Mouse (Mus musculus) retina, postnatal 1 day (tissue): ENCODE results near the gene Sema3c.
A peak's percentile ranks its signal among the peaks of the same experiment; 100 is the strongest.
"Not testable (repeated sequence)": the region's sequence is repeated elsewhere in the genome, so short reads cannot be mapped to it uniquely, and the experiment has no call there.

Source experiments
- DNase-seq: peaks from one replicate; pipeline ENCODE4 v3.0.0-alpha.2; 2012

Gene Sema3c

DNA sequence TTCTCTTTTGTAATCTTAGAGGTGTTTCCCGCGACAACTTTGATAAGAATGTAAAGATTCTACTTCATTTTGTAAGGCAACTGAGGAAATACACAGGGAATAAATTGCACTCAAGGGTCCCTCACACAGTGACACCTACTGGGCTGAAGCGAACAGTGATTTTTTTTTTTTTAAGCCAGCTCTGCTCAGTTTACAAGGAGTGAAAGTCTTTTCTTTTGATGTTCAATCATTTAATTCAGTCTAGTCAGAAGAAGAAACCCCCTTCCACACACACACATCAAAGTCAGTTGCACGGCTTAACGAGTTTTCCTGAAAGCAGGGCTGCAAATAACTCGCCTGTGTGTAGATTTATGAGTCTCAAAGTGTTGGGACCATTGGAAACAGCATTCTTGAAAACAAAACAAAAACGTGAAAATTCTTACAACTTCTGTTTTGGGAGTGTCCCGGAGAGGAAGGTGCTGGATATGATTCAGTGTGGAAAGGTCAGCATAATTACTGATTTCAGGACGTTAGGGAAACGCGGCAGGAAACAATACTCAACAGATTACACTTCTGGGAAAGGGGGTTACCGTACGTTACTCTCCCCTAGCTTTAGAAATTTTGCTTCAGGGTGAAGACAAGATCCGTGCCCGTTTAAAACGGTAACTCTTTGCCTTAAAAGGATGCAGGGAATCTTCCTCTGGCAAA is at the start of gene Sema3c:
TSS of gene Sema3c (plus strand) at position 588 of the 687 bp plus-strand sequence.
- peak; percentile 51 for DNase-seq

DNA sequence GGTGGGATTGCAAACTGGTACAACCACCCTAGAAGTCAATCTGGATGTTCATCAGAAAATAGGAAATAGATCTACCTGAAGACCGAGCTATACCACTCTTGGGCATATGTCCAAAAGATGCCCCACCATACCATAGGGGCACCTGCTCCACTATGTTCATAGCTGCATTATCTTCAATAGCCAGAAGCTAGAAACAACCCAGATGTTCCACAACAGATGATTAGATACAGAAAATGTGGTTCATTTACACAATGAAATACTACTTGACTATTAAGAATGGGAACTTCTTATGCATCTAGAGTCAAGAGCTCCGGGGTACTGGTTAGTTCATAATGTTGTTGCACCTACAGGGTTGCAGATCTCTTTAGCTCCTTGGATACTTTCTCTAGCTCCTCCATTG is 42.9 kb upstream of the Sema3c start:
- DNase-seq, result not testable (repeated sequence)

DNA sequence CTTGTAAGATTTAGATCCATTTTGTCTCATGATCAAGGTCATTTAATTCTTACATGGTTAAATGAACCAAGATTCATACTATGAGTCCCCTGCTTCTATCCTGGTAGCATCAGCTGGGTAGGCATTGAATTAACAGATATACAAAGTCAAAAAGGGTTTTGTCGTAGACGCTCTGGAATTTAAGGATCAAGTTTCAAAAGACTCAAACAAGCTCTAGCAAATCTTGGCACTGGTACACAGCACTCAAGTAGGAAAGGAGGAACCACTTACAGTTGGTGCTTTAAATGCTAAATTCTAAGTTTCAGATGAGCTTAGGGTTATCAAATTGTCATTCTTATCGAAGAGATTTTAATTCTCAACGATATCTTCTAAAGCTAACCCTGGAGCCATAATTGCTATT is 30.9 kb upstream of the Sema3c start:
- no peak for DNase-seq

DNA sequence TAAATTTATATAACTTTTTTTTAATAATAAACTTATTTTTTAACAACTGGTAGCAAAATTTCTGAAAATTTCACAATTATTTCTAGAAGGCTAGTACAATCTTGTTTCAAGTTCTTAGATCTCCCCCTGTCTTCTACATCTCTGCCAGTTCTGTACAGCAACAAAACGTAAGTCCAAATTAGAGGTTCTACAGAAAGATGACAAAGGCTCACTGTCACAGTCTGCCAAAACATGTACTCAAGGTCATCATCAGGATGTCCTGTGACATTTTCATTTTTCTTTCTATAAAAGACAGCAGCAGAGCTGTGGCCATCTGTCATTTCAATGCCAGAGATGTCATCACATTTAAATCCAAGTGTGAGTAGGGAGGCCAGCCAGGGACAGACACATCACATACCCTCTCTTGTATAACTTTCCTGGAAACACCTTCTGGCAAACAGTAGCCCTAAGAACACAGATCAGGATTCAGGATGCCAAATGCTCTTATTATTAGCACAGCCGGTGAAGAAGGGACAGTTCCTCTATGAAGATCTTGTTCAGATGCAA is 29.1 kb upstream of the Sema3c start:
- DNase-seq, result no peak

DNA sequence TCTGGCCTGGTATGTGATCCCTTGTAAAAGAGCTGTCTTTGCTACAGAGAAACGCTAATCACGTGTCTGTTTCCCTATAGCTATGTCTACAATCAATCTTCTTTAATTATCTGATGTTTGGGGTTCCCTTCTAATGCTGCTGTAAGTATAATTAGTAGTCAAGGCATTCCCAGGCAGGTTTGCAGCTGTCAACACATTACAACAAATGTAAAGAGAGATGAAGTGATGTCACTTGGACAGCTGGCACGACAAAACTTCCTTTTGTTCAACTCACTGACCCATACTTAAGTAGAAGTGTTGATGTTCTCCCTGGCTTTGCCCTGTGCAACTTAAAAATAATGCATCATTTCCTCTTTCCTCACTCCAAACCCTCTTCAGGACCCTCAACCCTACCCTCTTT is 22.4 kb upstream of the Sema3c start:
- no peak for DNase-seq

DNA sequence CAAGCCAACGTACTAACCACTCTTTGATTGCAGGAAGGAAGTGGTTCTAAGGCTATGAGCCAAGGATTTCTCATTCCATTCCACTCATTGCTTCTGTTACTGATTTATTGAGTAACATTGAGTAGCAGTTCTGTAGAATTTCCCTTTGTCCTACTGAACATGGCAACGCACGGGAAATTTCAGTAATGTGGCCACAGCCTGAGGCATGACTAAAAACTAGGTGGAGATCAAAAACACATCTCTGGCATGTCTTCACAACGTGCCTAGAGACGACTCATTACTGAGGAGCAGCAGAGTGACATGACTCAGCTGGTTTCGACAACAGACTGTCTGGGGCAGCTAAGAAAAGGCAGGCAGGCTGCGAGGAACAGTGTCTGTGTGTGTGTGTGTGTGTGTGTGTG is 18.0 kb upstream of the Sema3c start:
- DNase-seq, result peak; percentile 46

DNA sequence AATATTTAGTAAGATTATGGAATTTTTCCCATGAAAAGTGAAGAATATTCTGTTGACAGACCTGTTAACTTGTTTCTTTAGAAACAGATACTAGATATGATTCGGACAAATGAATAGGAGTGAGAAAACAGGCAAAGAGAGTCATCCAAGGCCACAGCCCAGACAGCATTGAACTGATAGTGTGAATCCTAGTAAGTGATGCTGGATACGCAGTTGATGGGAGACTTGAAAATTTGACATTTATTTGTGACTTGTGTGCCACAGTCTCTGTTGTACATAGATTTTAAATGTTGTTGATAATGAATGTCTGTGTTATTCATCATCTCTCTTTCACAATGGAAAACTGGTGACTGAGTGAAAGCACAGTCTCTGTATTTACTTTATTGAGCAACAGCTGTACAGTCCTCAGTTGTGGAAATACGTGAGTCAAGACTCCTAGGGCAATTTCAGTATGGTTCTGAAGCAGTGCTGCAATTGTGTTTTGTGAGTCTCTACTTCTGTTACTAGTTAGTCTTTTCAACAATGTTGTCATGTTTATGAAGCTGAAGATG is 17.3 kb upstream of the Sema3c start:
- DNase-seq, result no peak

DNA sequence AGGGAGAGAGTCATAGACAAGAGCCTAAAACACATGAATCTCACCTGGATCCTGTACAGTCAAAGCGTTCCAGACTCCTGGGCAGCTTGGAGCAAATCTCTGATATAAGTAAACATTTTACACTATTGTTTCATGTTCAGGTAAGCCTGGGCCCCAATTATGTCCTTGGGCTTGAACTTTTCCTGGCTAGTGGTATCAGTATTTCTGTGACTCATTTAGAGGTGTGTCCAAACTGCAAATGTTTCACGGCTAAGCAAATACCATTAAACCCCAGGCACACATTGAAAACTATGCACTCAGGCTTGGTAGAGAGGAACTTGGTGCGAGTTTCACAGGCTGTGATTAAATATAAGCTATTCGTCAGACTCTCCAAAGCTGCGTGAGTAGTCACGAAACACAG is 2.5 kb upstream of the Sema3c start:
- DNase-seq, result no peak

DNA sequence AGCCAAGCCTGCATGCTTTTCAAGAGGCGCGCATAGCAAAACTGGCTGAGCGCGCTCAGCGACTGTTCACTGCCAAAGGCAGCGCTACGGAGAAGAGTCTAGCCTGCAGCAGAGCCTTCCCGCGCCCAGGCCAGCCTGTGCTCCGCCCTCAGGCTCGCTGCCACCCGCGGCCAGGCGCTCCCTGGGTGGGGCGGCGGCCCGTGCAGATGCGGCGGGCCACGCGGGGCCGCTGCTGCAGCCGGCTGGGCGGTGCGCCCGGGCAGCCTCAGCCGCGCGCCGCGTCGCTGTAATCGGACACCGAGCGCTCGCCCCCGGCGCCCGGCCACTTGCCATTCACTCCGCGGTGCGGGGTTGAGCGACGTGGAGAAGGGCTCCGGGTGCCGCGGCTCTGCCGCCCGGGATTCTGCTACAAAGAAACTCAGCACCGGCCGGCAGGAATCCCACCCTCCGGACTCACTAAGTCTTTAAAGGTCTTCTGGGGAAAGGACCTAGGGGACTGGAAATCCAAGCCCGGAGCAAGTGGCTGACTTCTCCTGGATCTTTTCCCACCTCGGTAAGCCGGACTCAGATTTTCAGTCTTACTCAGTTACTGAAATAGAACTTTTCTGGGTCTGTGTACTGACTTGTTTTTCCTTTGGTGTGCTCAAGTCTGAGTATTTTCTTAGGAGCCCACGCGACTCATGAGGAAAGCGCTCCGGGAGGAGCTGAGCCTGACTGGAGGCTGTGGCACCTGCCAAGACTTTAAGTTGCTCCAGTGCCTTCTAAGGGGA is 517 bp downstream of the Sema3c start:
- peak; percentile 81 for DNase-seq

DNA sequence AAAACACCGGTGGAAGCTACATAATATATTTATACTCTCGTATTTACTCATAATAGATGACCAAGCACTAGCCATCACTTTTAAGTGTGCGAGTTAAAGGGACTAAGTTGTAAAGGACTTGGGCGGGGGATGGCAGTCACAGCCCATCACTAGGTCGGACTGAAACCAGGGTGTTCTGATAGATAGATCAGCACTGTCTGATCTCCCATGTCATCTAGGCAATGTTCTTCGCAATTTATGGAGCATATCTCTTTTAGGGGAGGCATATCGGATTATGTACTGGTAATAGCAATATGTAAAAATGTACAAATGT is 1.1 kb downstream of the Sema3c start:
- no peak for DNase-seq

DNA sequence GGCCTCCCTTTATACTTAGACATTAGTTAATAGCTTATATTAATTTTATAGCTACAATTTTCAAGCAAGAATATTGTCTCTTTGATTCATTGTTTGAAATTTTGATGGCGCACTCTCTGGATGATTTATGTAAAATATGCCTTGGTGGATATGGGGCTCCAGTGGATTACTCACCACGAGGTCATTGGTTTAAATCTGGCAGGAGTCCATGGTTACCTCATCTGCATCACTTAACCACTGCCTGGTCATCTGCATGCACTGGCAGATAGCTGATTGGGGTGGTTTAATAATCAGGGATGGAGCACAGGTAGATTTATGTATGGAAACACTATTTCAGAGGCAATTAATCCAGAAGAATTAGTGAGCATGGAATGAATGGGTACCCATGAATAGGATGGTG is 2.0 kb downstream of the Sema3c start:
- no peak for DNase-seq

DNA sequence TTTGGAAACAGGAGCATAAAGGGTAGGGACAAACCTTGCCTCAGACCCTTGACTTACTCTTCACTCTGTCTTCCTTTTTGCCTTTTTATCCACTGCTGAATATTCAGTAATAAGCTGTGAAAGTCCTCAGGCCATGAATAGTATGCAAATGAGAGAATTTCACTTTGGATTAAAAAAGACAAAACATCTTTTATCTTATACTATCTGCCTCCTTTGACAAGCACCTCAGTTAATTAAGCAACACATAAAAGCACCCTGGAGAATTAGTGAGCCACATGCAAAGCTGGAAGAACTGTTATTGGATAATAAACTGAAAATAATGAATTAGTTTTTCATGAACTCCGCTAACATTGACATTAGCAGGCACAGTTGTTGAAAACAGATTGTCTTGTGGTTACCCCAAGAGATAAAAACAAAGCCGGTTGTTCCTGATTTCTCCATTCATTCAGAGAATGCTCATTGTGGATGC is 8.0 kb downstream of the Sema3c start:
- no peak for DNase-seq

DNA sequence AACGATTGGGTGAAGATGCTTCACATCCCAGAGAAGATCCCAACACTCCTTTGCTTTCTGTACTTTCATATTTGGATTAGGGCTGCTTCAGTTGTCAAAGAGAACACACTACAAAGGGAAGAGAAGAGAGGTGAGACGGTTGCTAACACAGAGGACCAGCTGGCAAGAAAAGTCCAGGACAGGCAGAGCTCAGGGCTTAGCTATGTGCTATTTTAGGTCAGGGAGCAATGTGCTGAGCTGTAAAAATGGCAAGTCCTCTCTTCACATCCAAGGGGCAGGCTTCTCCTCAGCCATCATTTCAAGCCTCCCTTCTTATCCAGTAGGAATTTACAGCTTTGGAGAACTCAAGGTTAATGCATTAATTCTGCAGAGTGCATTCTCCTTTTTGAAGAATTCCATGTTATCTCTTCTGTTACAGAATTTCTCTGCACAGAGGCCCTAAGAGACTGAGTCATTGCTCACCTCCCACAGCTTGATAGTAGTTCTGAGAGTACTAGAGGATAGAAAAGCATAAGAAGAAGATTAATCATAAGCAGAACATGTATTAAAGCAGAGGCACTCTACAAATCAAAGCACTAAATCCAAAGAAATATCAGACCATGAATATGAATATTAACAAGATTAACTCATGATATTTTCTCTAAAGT is 10.3 kb downstream of the Sema3c start:
- no peak for DNase-seq

DNA sequence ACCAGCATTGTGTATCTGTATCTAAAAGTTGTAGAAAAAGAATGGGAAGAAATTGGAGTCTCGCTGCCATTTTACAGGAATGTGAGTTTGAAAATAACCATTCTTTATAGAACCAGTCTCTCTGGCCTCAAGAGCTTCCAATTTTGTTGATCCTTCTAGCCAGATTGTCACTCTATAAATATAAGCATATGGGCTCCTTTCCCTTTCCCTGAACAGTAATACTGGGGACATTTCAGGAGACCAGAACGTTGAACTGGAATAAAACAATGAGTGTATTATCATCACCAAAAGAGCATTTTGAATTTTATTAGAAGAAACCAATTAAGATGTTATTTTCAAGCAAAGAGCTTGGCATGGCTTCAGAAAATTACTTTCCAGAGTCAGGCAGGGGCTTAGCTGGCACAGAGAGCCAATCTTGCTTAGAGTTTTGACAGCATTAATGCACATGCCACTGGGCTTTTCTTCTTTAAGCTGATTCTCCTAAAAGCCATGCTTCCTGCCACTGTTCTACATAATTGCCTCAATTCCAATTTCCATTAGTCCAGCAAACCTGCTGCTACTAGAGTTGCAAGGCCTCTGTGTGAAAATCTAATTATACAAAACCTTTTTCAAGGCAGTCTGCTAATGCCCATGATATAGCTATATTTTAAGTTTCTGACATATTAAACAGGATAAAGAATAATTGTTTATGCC is 12.6 kb downstream of the Sema3c start:
- no peak for DNase-seq

DNA sequence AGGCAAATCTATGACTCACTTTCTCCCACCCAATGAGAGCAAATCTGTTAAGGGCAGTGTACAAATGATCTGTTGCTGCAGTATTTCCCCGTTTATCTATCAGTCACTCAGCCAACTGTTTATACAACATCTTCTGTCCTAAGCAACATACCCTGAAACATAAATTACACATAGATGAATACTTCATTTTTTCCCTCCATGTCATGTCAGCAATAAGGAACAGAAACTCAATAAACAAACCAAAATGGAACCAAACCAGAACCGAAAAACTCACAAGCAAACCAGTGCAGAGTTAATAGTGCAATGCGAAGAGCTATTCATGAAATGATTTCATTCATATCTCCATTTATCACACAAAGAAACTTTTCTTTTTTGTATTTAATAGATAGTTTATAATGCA is 17.8 kb downstream of the Sema3c start:
- no peak for DNase-seq

DNA sequence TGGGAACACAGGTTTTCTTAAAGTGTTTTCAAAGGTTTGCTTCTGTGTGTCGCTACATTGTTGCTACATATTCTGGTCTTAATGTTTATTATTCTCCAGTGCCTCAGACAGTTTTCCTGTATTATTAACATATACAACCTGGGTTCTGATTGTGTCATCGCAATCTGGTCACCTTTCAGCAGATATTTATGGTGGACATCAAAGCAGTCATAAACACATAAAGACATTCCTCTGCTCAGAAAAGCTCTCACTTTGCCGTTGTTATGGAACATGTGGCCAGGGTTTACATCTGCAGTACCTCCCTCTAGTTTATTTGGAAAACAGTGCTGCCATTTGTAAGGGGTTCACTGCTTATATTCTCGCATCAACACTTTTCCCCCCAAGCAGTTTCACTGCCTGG is 27.6 kb downstream of the Sema3c start:
- no peak for DNase-seq

DNA sequence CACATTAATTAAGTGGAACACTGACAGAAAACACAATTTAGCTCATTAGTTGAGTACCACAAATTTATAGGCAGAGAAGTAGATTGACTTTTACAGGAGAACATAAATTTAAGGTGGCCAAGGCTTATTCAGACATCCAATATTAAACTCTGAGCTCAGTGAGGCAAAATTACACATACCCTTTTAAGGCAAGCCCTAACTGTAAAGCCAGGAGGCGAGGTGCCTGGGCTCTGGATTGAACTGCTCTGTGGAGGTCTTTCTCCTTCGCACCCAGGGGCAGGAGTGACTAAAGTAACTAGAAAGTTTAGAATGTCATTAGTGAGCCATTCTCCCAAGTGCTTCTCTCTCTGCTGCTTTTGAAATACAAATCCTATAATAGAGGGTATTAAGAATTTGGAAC is 46.5 kb downstream of the Sema3c start:
- DNase-seq, result no peak

DNA sequence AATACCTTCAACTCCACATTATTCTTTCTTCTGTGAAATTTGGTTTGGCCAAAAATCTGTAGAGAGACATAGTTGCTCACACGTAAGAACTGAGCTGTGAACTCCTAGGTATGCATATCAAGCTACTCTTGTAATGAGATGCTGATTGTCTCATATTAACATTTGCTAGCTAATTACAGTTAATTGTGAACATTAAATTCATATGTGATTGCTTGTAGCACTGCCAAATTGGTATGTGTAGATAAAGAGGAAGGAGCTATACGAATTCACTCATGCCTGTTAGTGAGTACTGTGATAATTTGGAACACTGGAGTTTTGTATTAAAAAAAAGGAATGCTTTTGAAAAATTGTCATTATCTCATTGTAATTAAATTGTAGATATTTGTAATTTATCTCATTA is 48.5 kb downstream of the Sema3c start:
- DNase-seq, result no peak

DNA sequence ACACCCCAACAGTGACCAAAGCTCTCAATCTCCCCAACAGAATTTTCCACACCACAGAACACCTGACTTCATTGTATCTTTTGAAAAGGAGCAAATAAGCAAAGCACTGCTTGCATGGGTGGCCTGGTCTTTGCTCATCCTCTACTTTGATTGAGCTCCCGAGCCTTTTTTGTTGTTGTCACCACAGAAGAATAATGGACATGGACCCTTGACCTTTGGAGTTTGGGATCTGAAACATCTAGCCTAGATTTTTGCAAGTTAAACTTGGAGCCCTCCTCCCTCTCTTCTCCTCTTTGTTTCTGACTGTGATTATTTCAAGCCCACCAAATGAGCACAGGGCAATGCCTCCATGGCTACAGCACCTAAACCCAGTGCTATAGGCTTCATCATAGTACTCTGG is 54.5 kb downstream of the Sema3c start:
- DNase-seq, result no peak

DNA sequence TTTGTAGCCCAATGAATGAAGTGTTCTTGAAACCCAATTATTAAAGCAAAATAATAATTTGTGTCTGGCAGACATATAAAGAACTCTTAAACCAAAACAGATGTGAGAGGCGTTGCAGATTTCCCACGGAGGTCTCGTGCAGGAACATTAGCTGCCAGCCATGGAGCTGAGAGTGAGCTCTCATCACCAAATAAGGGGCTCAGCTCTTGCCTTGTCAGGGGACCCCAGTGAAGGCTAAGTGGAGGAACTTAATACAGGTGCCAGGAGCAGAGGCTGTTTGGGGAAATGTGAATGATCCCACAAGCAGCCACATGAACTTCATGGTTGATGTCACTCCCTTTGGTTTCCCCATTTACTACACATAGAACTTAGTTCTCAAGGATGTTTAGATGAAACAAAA is 55.5 kb downstream of the Sema3c start:
- DNase-seq, result no peak

DNA sequence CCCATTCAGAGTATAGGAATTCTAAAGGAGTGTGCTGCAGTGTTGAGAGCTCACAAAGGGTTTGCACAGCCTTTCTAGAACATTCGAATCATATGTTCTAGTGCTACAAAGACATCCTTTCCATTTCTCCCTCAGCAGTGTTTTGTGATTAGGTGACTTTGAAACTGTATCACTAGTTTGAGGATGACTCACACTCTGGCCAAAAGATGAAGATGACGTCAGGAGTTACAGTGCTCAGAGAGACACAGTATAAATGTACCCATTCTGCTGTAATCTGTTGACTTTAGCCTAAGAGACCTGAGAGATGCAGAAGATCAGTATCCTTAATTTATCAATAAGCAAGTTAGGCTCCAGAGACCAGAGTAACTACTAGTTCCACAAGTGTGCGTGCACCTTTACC is 65.4 kb downstream of the Sema3c start:
- no peak for DNase-seq

DNA sequence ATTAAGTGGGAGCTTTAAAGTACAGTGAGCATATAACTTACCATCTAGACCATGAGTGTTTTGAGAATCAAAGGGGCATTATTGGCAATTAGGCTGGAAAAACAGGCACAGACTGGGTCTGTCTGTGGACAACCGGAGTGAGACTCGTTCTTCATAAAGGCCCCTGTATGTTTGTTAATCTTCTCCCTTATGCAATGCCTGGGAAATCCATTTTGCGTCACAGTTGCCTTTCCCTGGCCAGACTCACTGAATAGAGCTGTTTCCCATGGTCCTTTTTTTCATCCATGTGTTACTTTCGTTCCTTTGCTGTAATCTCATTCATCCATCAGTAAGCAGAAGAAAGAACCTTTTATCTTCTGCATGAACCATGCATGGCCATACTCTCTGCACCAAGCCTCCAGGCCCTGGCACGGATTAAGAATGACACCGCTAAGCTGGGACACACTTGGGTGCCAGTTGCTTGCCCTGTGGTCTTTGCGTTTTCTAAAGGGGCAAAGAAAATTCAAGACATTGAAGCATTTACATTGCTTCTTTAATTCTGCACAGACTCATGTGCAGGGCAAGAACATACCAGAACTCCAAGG is 73.7 kb downstream of the Sema3c start:
- DNase-seq, result no peak
